Mouse (Mus musculus): ENCODE results near the gene Mindy4. TPM values are rescaled to one million over a fixed set of nuclear protein-coding genes. Genes with fewer than 3 reads are reported as not detected.

Gene Mindy4
- total RNA-seq, 1 experiment from 2014 or later, result 5.4 TPM

- DNase-seq, result no peak
Observed at GRCm38 (mm10) chr6:55207786-55208185, 4.6 kb downstream of the Mindy4 start.

- DNase-seq, result no peak
Observed at GRCm38 (mm10) chr6:55210423-55211365, 7.5 kb downstream of the Mindy4 start.

GRCm38 (mm10) chr6:55214541-55214940 lies 11.4 kb downstream of the Mindy4 start:
- peak; percentile 40 for DNase-seq

- DNase-seq, result no peak
Observed at GRCm38 (mm10) chr6:55218232-55218631, 15.0 kb downstream of the Mindy4 start.

GRCm38 (mm10) chr6:55223986-55224385 lies 20.8 kb downstream of the Mindy4 start:
- no peak for DNase-seq

GRCm38 (mm10) chr6:55230048-55230447 lies 26.9 kb downstream of the Mindy4 start:
- DNase-seq, result no peak

GRCm38 (mm10) chr6:55232101-55232500 lies 28.9 kb downstream of the Mindy4 start:
- no peak for DNase-seq

GRCm38 (mm10) chr6:55232524-55233264 lies 29.5 kb downstream of the Mindy4 start:
- peak; percentile 48 for DNase-seq

- no peak for DNase-seq
Observed at GRCm38 (mm10) chr6:55233326-55233725, 30.1 kb downstream of the Mindy4 start.

- no peak for DNase-seq
Observed at GRCm38 (mm10) chr6:55234636-55235035, 31.5 kb downstream of the Mindy4 start.

- no peak for DNase-seq
Observed at GRCm38 (mm10) chr6:55235733-55236132, 32.5 kb downstream of the Mindy4 start.

- DNase-seq, result no peak
Observed at GRCm38 (mm10) chr6:55239931-55240330, 36.7 kb downstream of the Mindy4 start.

- no peak for DNase-seq
Observed at GRCm38 (mm10) chr6:55240591-55241260, 37.5 kb downstream of the Mindy4 start.

GRCm38 (mm10) chr6:55241479-55241878 lies 38.3 kb downstream of the Mindy4 start:
- DNase-seq, result no peak

GRCm38 (mm10) chr6:55245680-55246079 lies 42.5 kb downstream of the Mindy4 start:
- no peak for DNase-seq

- no peak for DNase-seq
Observed at GRCm38 (mm10) chr6:55246441-55246840, 43.3 kb downstream of the Mindy4 start.

GRCm38 (mm10) chr6:55246911-55247438 lies 43.8 kb downstream of the Mindy4 start:
- no peak for DNase-seq

GRCm38 (mm10) chr6:55249263-55249662 lies 46.1 kb downstream of the Mindy4 start:
- no peak for DNase-seq

- no peak for DNase-seq
Observed at GRCm38 (mm10) chr6:55250809-55251208, 47.6 kb downstream of the Mindy4 start.

GRCm38 (mm10) chr6:55251596-55251995 lies 48.4 kb downstream of the Mindy4 start:
- DNase-seq, result no peak

GRCm38 (mm10) chr6:55252731-55253247 lies 49.6 kb downstream of the Mindy4 start:
- DNase-seq, result no peak
